Comparison of ENCODE assay signal across 8 mouse cellular contexts in genomic region chr19:23901177-23901576, GRCm38 (mm10).
DNase-seq lines count a peak whose midpoint lies in the region; ATAC-seq lines count a peak whose summit lies in the region.

No protein-coding gene starts in this region.

- 0 out of 2 replicates have a peak, but pooled peaks cover 4% of the 10 kb centered on the region for H3K4me1 ChIP-seq in hindbrain, embryonic 11.5 days (replicated peaks; ENCODE audit: control insufficient read depth, insufficient read depth, low read length)
- H3K4me1 ChIP-seq in hindbrain, embryonic 10.5 days (replicated peaks) = peaks cover 16% of the 10 kb centered on the region

- peak; percentile 52 for DNase-seq in hindbrain, embryonic 11.5 days (ENCODE audit: low spot score)
- no peak for DNase-seq in hindbrain, embryonic 10.5 days (ENCODE audit: low spot score)
- peak; percentile 28 for DNase-seq in 416B (ENCODE audit: low read depth)
- DNase-seq in NIH3T3 (ENCODE audit: low read depth) = peak; percentile 40
- peak; percentile 13 to 26 for DNase-seq in gastrocnemius, adult 8-10 months (ENCODE audit: low spot score in 2 of 2)
- peak; percentile 66 for DNase-seq in lung, postnatal 14 days
- no peak for DNase-seq in T-cell, adult 2 months (ENCODE audit: low spot score)
- no peak for DNase-seq in layer of hippocampus, adult 9-11 months

- H3K27me3 ChIP-seq in hindbrain, embryonic 11.5 days (ENCODE audit: control insufficient read depth, insufficient read depth, low read length) = no peaks in the 10 kb centered on the region
- H3K27me3 ChIP-seq in hindbrain, embryonic 10.5 days (ENCODE audit: insufficient read depth, poor library complexity, severe bottlenecking) = peaks cover 36% of the 10 kb centered on the region

- no peak overlapping the region for H3K4me2 ChIP-seq in hindbrain, embryonic 11.5 days (replicated peaks; ENCODE audit: low read depth, low read length)

- H3K9ac ChIP-seq in hindbrain, embryonic 11.5 days (ENCODE audit: low read depth, low read length) = no peak overlapping the region

- H3K36me3 ChIP-seq in hindbrain, embryonic 11.5 days (ENCODE audit: control insufficient read depth, insufficient read depth, low read length) = no peaks in the 10 kb centered on the region
- H3K36me3 ChIP-seq in hindbrain, embryonic 10.5 days = no peaks in the 10 kb centered on the region

- no peak for ATAC-seq in hindbrain, embryonic 11.5 days (ENCODE audit: low FRiP score)

- H3K27ac ChIP-seq in hindbrain, embryonic 11.5 days (ENCODE audit: low read depth, low read length) = no peak overlapping the region
- H3K27ac ChIP-seq in hindbrain, embryonic 10.5 days = no peak overlapping the region

- WGBS in hindbrain, embryonic 11.5 days = 66% methylated on average over 3 of the region's 3 CpGs
- 77% methylated on average over 3 of the region's 3 CpGs for WGBS in hindbrain, embryonic 10.5 days

- no peak overlapping the region for H3K4me3 ChIP-seq in hindbrain, embryonic 11.5 days (ENCODE audit: low read depth, low read length)
- no peak overlapping the region for H3K4me3 ChIP-seq in hindbrain, embryonic 10.5 days

- no peaks in the 10 kb centered on the region for H3K9me3 ChIP-seq in hindbrain, embryonic 11.5 days (ENCODE audit: control insufficient read depth, low read length)
- H3K9me3 ChIP-seq in hindbrain, embryonic 10.5 days = no peaks in the 10 kb centered on the region

Comparison
In these comparisons a context has a peak if more than half of its experiments do, and no peak if none do; other contexts are left out.
1. DNase-seq: peak in hindbrain, embryonic 11.5 days (single experiment), 416B (single experiment), NIH3T3 (single experiment), gastrocnemius, adult 8-10 months (2 of 2) and lung, postnatal 14 days (single experiment); none in hindbrain, embryonic 10.5 days (single experiment), T-cell, adult 2 months (single experiment) and layer of hippocampus, adult 9-11 months (single experiment).